Mouse (Mus musculus) skeletal muscle tissue, adult 2 months (tissue): ENCODE measurements at regions not wholly inside any gene's neighbourhood (a gene's known extent, or its start where the extent isn't known, plus 50 kb on each side); places are given as distances from the start of the nearest gene placed in this dataset.

ENCODE experiments used
- DNase-seq: peaks from one replicate; pipeline ENCODE4 v3.0.0-alpha.2; 2012; ENCODE audit warnings: low read depth, low spot score

- no peak for DNase-seq
Observed at GRCm38 (mm10) chr12:45439745-45440144, 365.2 kb upstream of the Stxbp6 start.

DNA sequence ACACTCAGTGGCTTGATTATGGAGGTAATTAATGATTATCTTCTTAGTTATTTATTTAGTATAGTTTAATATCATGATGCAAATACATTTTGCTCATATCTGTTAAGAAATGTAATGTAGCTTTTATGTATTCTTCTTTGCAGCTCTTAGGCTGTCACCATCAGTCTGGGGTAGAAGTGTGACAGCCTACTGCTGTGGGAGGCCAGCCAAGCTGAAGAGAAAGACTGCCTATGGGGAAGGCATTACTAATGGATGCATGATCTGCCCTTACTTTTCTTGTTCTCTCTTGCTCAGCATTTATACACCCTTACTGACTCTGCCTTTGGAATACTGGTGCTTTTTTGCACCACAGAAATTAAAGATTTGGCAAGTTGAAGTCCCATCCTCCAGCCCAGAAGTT, 362.8 kb upstream of the Stxbp6 start:
- DNase-seq, result no peak

DNA sequence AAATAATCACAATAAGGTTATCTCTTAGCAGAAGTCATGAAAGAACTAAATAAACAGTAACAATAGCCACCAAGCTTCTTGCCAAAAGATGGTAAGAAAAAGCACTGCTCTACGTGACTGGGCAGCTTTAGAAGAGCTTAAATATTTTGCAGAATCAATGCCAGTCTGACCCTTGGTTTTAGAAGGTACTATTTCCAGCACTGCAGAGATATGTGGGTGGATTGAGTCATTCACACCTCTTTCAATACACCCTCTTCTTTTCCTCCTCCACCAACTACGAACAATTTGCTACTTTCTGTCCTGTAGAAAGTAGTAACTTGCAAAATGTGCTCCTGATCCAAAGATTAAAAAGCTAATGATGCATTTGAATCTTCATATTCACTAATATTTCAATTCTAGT, 324.9 kb upstream of the Stxbp6 start:
- no peak for DNase-seq

- DNase-seq, result no peak
Observed at GRCm38 (mm10) chr12:45384864-45385263, 310.4 kb upstream of the Stxbp6 start.
